Mouse (Mus musculus): ENCODE results near the gene Mgat3. TPM values are rescaled to one million over a fixed set of nuclear protein-coding genes. Genes with fewer than 3 reads are reported as not detected.
A peak's percentile ranks its signal among the peaks of the same experiment; 100 is the strongest.

The Mgat3 gene
- polyA plus RNA-seq, 1 experiment from 2014 or later = 12.3 TPM

GRCm38 (mm10) chr15:80155707-80156106, 17.8 kb upstream of the Mgat3 start:
- Histone ChIP-seq H3K9me3 (ENCODE audit: control insufficient read depth, low read length) (no peaks in the 10 kb centered on the region), H3K4me1 (ENCODE audit: control insufficient read depth, insufficient read depth, low read length) (no peaks in the 10 kb centered on the region; the same call in 1 of the 2 replicates), H3K27me3 (ENCODE audit: control insufficient read depth, insufficient read depth, low read length) (no peaks in the 10 kb centered on the region), H3K4me3 (ENCODE audit: low read depth, low read length) (no peak overlapping the region), H3K9ac (ENCODE audit: low read length) (no peak overlapping the region), H3K36me3 (ENCODE audit: control insufficient read depth, insufficient read depth, low read length) (peaks cover 36% of the 10 kb centered on the region), H3K27ac (ENCODE audit: low read depth, low read length) (no peak overlapping the region), H3K4me2 (ENCODE audit: low read depth) (no peak overlapping the region)
- DNase-seq (ENCODE audit: low spot score) (no peak), ATAC-seq (ENCODE audit: insufficient read depth, low FRiP score, low TSS enrichment) (no peak)
- 93% methylated on average over 8 of the region's 8 CpGs for WGBS

- no peak overlapping the region for H3K27ac ChIP-seq (ENCODE audit: low read depth, low read length)
- H3K4me1 ChIP-seq (ENCODE audit: control insufficient read depth, insufficient read depth, low read length) = no peaks in the 10 kb centered on the region; the same call in 1 of the 2 replicates
- no peak overlapping the region for H3K4me3 ChIP-seq (ENCODE audit: low read depth, low read length)
- no peaks in the 10 kb centered on the region for H3K9me3 ChIP-seq (ENCODE audit: control insufficient read depth, low read length)
- ATAC-seq (ENCODE audit: insufficient read depth, low FRiP score, low TSS enrichment) (no peak), DNase-seq (ENCODE audit: low spot score) (no peak)
- H3K9ac ChIP-seq (ENCODE audit: low read length) = no peak overlapping the region
- H3K4me2 ChIP-seq (ENCODE audit: low read depth) = no peak overlapping the region
- peaks cover 44% of the 10 kb centered on the region for H3K36me3 ChIP-seq (ENCODE audit: control insufficient read depth, insufficient read depth, low read length)
- no peaks in the 10 kb centered on the region for H3K27me3 ChIP-seq (ENCODE audit: control insufficient read depth, insufficient read depth, low read length)
- WGBS = 92% methylated on average over 22 of the region's 22 CpGs
These were observed 16.2 kb upstream of the Mgat3 start for GRCm38 (mm10) chr15:80157197-80157943.

- no peak overlapping the region for H3K27ac ChIP-seq (ENCODE audit: low read depth, low read length)
These were observed 15.4 kb upstream of the Mgat3 start for GRCm38 (mm10) chr15:80158001-80158706.

GRCm38 (mm10) chr15:80158707-80159090, 14.8 kb upstream of the Mgat3 start:
- no peaks in the 10 kb centered on the region for H3K27me3 ChIP-seq (ENCODE audit: control insufficient read depth, insufficient read depth, low read length)
- DNase-seq (ENCODE audit: low spot score) (no peak), ATAC-seq (ENCODE audit: insufficient read depth, low FRiP score, low TSS enrichment) (no peak)
- no peak overlapping the region for H3K9ac ChIP-seq (ENCODE audit: low read length)
- H3K4me2 ChIP-seq (ENCODE audit: low read depth) = no peak overlapping the region
- no peak overlapping the region for H3K4me3 ChIP-seq (ENCODE audit: low read depth, low read length)
- H3K4me1 ChIP-seq (ENCODE audit: control insufficient read depth, insufficient read depth, low read length) = no peaks in the 10 kb centered on the region; the same call in 1 of the 2 replicates
- no peaks in the 10 kb centered on the region for H3K9me3 ChIP-seq (ENCODE audit: control insufficient read depth, low read length)
- WGBS = 57% methylated on average over 4 of the region's 4 CpGs
- H3K27ac ChIP-seq (ENCODE audit: low read depth, low read length) = no peak overlapping the region
- H3K36me3 ChIP-seq (ENCODE audit: control insufficient read depth, insufficient read depth, low read length) = peaks cover 39% of the 10 kb centered on the region

More at GRCm38 (mm10) chr15:80158001-80158706, 15.4 kb upstream of the Mgat3 start:
- H3K36me3 ChIP-seq (ENCODE audit: control insufficient read depth, insufficient read depth, low read length) = peaks cover 41% of the 10 kb centered on the region
- H3K27me3 ChIP-seq (ENCODE audit: control insufficient read depth, insufficient read depth, low read length) = no peaks in the 10 kb centered on the region
- no peak for DNase-seq (ENCODE audit: low spot score)
- no peak overlapping the region for H3K9ac ChIP-seq (ENCODE audit: low read length)
- no peak for ATAC-seq (ENCODE audit: insufficient read depth, low FRiP score, low TSS enrichment)
- WGBS = 72% methylated on average over 5 of the region's 5 CpGs
- no peak overlapping the region for H3K4me2 ChIP-seq (ENCODE audit: low read depth)
- H3K9me3 ChIP-seq (ENCODE audit: control insufficient read depth, low read length) = no peaks in the 10 kb centered on the region
- no peak overlapping the region for H3K4me3 ChIP-seq (ENCODE audit: low read depth, low read length)
- no peaks in the 10 kb centered on the region; the same call in 1 of the 2 replicates for H3K4me1 ChIP-seq (ENCODE audit: control insufficient read depth, insufficient read depth, low read length)

- Histone ChIP-seq H3K36me3 (ENCODE audit: control insufficient read depth, insufficient read depth, low read length) (peaks cover 35% of the 10 kb centered on the region), H3K4me3 (ENCODE audit: low read depth, low read length) (no peak overlapping the region), H3K9ac (ENCODE audit: low read length) (peak overlapping the region; percentile 6; the same call in 1 of the 2 replicates), H3K27ac (ENCODE audit: low read depth, low read length) (peak overlapping the region; percentile 21; the same call in 1 of the 2 replicates), H3K9me3 (ENCODE audit: control insufficient read depth, low read length) (no peaks in the 10 kb centered on the region), H3K27me3 (ENCODE audit: control insufficient read depth, insufficient read depth, low read length) (no peaks in the 10 kb centered on the region), H3K4me2 (ENCODE audit: low read depth) (no peak overlapping the region), H3K4me1 (ENCODE audit: control insufficient read depth, insufficient read depth, low read length) (no peaks in the 10 kb centered on the region; the same call in 1 of the 2 replicates)
- ATAC-seq (ENCODE audit: insufficient read depth, low FRiP score, low TSS enrichment) (no peak), DNase-seq (ENCODE audit: low spot score) (peak; percentile 49)
- WGBS = 46% methylated on average over 8 of the region's 8 CpGs
These were observed 14.1 kb upstream of the Mgat3 start for GRCm38 (mm10) chr15:80159286-80159901.

GRCm38 (mm10) chr15:80160223-80160622, 13.3 kb upstream of the Mgat3 start:
- H3K4me1 ChIP-seq (ENCODE audit: control insufficient read depth, insufficient read depth, low read length) = no peaks in the 10 kb centered on the region; the same call in 1 of the 2 replicates
- WGBS = 87% methylated on average over 13 of the region's 13 CpGs
- ATAC-seq (ENCODE audit: insufficient read depth, low FRiP score, low TSS enrichment) (no peak), DNase-seq (ENCODE audit: low spot score) (no peak)
- no peak overlapping the region for H3K9ac ChIP-seq (ENCODE audit: low read length)
- no peaks in the 10 kb centered on the region for H3K9me3 ChIP-seq (ENCODE audit: control insufficient read depth, low read length)
- no peaks in the 10 kb centered on the region for H3K27me3 ChIP-seq (ENCODE audit: control insufficient read depth, insufficient read depth, low read length)
- peaks cover 34% of the 10 kb centered on the region for H3K36me3 ChIP-seq (ENCODE audit: control insufficient read depth, insufficient read depth, low read length)
- H3K27ac ChIP-seq (ENCODE audit: low read depth, low read length) = peak overlapping the region; percentile 60; the same call in 1 of the 2 replicates
- no peak overlapping the region for H3K4me3 ChIP-seq (ENCODE audit: low read depth, low read length)
- no peak overlapping the region for H3K4me2 ChIP-seq (ENCODE audit: low read depth)

GRCm38 (mm10) chr15:80160726-80161125, 12.8 kb upstream of the Mgat3 start:
- Histone ChIP-seq H3K36me3 (ENCODE audit: control insufficient read depth, insufficient read depth, low read length) (peaks cover 31% of the 10 kb centered on the region), H3K27me3 (ENCODE audit: control insufficient read depth, insufficient read depth, low read length) (no peaks in the 10 kb centered on the region), H3K27ac (ENCODE audit: low read depth, low read length) (no peak overlapping the region), H3K9me3 (ENCODE audit: control insufficient read depth, low read length) (no peaks in the 10 kb centered on the region), H3K4me2 (ENCODE audit: low read depth) (no peak overlapping the region), H3K9ac (ENCODE audit: low read length) (no peak overlapping the region), H3K4me1 (ENCODE audit: control insufficient read depth, insufficient read depth, low read length) (no peaks in the 10 kb centered on the region; the same call in 1 of the 2 replicates), H3K4me3 (ENCODE audit: low read depth, low read length) (no peak overlapping the region)
- DNase-seq (ENCODE audit: low spot score) = no peak
- ATAC-seq (ENCODE audit: insufficient read depth, low FRiP score, low TSS enrichment) = no peak
- 87% methylated on average over 4 of the region's 4 CpGs for WGBS

- ATAC-seq (ENCODE audit: insufficient read depth, low FRiP score, low TSS enrichment) = no peak
- H3K27ac ChIP-seq (ENCODE audit: low read depth, low read length) = no peak overlapping the region
- no peak for DNase-seq (ENCODE audit: low spot score)
- no peak overlapping the region for H3K4me3 ChIP-seq (ENCODE audit: low read depth, low read length)
- H3K9ac ChIP-seq (ENCODE audit: low read length) = no peak overlapping the region
- no peaks in the 10 kb centered on the region for H3K27me3 ChIP-seq (ENCODE audit: control insufficient read depth, insufficient read depth, low read length)
- peaks cover 29% of the 10 kb centered on the region for H3K36me3 ChIP-seq (ENCODE audit: control insufficient read depth, insufficient read depth, low read length)
- no peak overlapping the region for H3K4me2 ChIP-seq (ENCODE audit: low read depth)
- no peaks in the 10 kb centered on the region for H3K9me3 ChIP-seq (ENCODE audit: control insufficient read depth, low read length)
- WGBS = 90% methylated on average over 3 of the region's 3 CpGs
- H3K4me1 ChIP-seq (ENCODE audit: control insufficient read depth, insufficient read depth, low read length) = no peaks in the 10 kb centered on the region; the same call in 1 of the 2 replicates
These were observed 12.3 kb upstream of the Mgat3 start for GRCm38 (mm10) chr15:80161199-80161598.

Measured in neural tube, embryonic 11.5 days (tissue).